ENCODE assay signal across 9 mouse cellular contexts in genomic region chr15:25269345-25269996, GRCm38 (mm10).
DNase-seq lines count a peak whose midpoint lies in the region; ATAC-seq and TF ChIP-seq lines count a peak whose summit lies in the region.
"Had no signal": no experiment of that assay in that cellular context is flagged by ENCODE, and none has a peak within 500 bp of the region (broad histone marks: within the 10 kb centered on the region; RNA-seq: fewer than 3 reads in every experiment).

No protein-coding gene starts in this region.

- H3K27ac ChIP-seq in limb, embryonic 14.5 days (replicated peaks; ENCODE audit: low read depth, low read length) = no peak overlapping the region
- H3K27ac ChIP-seq in limb, embryonic 10.5 days = no peak overlapping the region
- H3K27ac ChIP-seq in lung, postnatal 0 days (ENCODE audit: low read length) = no peak overlapping the region
- no peak overlapping the region for H3K27ac ChIP-seq in forebrain, embryonic 12.5 days

- no peak for ATAC-seq in limb, embryonic 14.5 days (ENCODE audit: low FRiP score, low read depth)
- ATAC-seq in lung, postnatal 0 days = peak; percentile 77
- no peak for ATAC-seq in forebrain, embryonic 12.5 days (ENCODE audit: low FRiP score)

- H3K4me1 ChIP-seq in limb, embryonic 14.5 days (ENCODE audit: control insufficient read depth, insufficient read depth, low read length) = no peaks in the 10 kb centered on the region; the same call in 1 of the 2 replicates
- peaks cover 5% of the 10 kb centered on the region; the same call in 1 of the 2 replicates for H3K4me1 ChIP-seq in limb, embryonic 10.5 days
- H3K4me1 ChIP-seq in lung, postnatal 0 days (ENCODE audit: insufficient read depth, low read depth, low read length) = no peaks in the 10 kb centered on the region; the same call in 1 of the 2 replicates
- peaks cover 6% of the 10 kb centered on the region for H3K4me1 ChIP-seq in forebrain, embryonic 12.5 days

- no peak for TF ChIP-seq CTCF in lung, postnatal 0 days (IDR thresholded peaks at IDR 0.05)

- H3K9me3 ChIP-seq in limb, embryonic 14.5 days (ENCODE audit: control insufficient read depth, low read length) = no peaks in the 10 kb centered on the region
- no peaks in the 10 kb centered on the region for H3K9me3 ChIP-seq in limb, embryonic 10.5 days (replicated peaks)
- no peaks in the 10 kb centered on the region for H3K9me3 ChIP-seq in lung, postnatal 0 days (ENCODE audit: low read length)
- H3K9me3 ChIP-seq in forebrain, embryonic 12.5 days = no peaks in the 10 kb centered on the region

- H3K27me3 ChIP-seq in limb, embryonic 14.5 days (ENCODE audit: control insufficient read depth, insufficient read depth, low read length) = no peaks in the 10 kb centered on the region
- H3K27me3 ChIP-seq in limb, embryonic 10.5 days (ENCODE audit: low read depth, poor library complexity, severe bottlenecking) = no peaks in the 10 kb centered on the region
- H3K27me3 ChIP-seq in lung, postnatal 0 days (replicated peaks; ENCODE audit: insufficient read depth, low read length) = no peaks in the 10 kb centered on the region
- H3K27me3 ChIP-seq in forebrain, embryonic 12.5 days = no peaks in the 10 kb centered on the region

- no peaks in the 10 kb centered on the region for H3K36me3 ChIP-seq in limb, embryonic 14.5 days (ENCODE audit: control insufficient read depth, insufficient read depth, low read length)
- no peaks in the 10 kb centered on the region for H3K36me3 ChIP-seq in limb, embryonic 10.5 days
- H3K36me3 ChIP-seq in lung, postnatal 0 days (ENCODE audit: insufficient read depth, low read length) = no peaks in the 10 kb centered on the region
- H3K36me3 ChIP-seq in forebrain, embryonic 12.5 days (replicated peaks) = no peaks in the 10 kb centered on the region

- no peak for TF ChIP-seq POLR2A in limb, embryonic 14.5 days (IDR thresholded peaks at IDR 0.05; ENCODE audit: borderline replicate concordance, extremely low read depth, insufficient read depth, insufficient read length)

- peak; percentile 9 for DNase-seq in limb, embryonic 14.5 days (ENCODE audit: low spot score)
- DNase-seq in limb, embryonic 10.5 days (ENCODE audit: low spot score) = no peak
- DNase-seq in NIH3T3 (ENCODE audit: low read depth) = peak; percentile 66
- DNase-seq in fat pad, adult 2 months (ENCODE audit: extremely low read depth, low read depth, low spot score) = peak; percentile 3
- DNase-seq in lung, postnatal 0 days (ENCODE audit: low spot score) = peak; percentile 94
- DNase-seq in thymus, postnatal 0 days (ENCODE audit: low spot score) = peak; percentile 72
- no peak for DNase-seq in kidney, postnatal 10 days

- 39% methylated on average over 11 of the region's 12 CpGs for WGBS in limb, embryonic 14.5 days
- WGBS in limb, embryonic 10.5 days = 59% methylated on average over 11 of the region's 12 CpGs
- 6% methylated on average over 11 of the region's 12 CpGs for WGBS in lung, postnatal 0 days
- 72% methylated on average over 12 of the region's 12 CpGs for WGBS in forebrain, embryonic 12.5 days

- no peak for TF ChIP-seq EP300 in lung, postnatal 0 days (IDR thresholded peaks at IDR 0.05)

- no peak overlapping the region for H3K4me3 ChIP-seq in limb, embryonic 14.5 days (replicated peaks; ENCODE audit: low read length)
- H3K4me3 ChIP-seq in limb, embryonic 10.5 days = no peak overlapping the region
- no peak overlapping the region for H3K4me3 ChIP-seq in lung, postnatal 0 days (ENCODE audit: low read depth, low read length)
- no peak overlapping the region for H3K4me3 ChIP-seq in forebrain, embryonic 12.5 days (replicated peaks)
- H3K4me3 ChIP-seq: erythroblast, embryonic 14.5 days had no signal

- H3K9ac ChIP-seq in limb, embryonic 14.5 days (ENCODE audit: low read depth, low read length, severe bottlenecking) = no peak overlapping the region
- H3K9ac ChIP-seq in lung, postnatal 0 days (replicated peaks; ENCODE audit: low read depth) = no peak overlapping the region
- H3K9ac ChIP-seq in forebrain, embryonic 12.5 days = no peak overlapping the region

- H3K4me2 ChIP-seq in limb, embryonic 14.5 days (replicated peaks; ENCODE audit: low read depth, low read length, severe bottlenecking) = no peak overlapping the region
- H3K4me2 ChIP-seq in lung, postnatal 0 days (replicated peaks; ENCODE audit: low read depth, low read length) = 0 out of 2 replicates have a peak overlapping the region, but pooled peaks have one; percentile 14
- H3K4me2 ChIP-seq in forebrain, embryonic 12.5 days = no peak overlapping the region

Comparison
In these comparisons a context has a peak if more than half of its experiments do, and no peak if none do; other contexts are left out.
1. DNase-seq: peak in limb, embryonic 14.5 days (single experiment), NIH3T3 (single experiment), fat pad, adult 2 months (single experiment), lung, postnatal 0 days (single experiment) and thymus, postnatal 0 days (single experiment); none in limb, embryonic 10.5 days (single experiment) and kidney, postnatal 10 days (single experiment).